Mouse (Mus musculus) heart, adult 10 weeks (tissue): ENCODE data around the gene Cenpf. TPM values are rescaled to one million over a fixed set of nuclear protein-coding genes. Genes with fewer than 3 reads are reported as not detected.

Experiments
- polyA plus RNA-seq: library from polyadenylated mRNA; stranded (reverse); fragments of 350-450 nt; fragmentation: Illumina TruSeq; extraction: RNeasy Lipid Tissue Mini Kit (QIAGEN cat#74804); gene quantifications from one replicate; pipeline ENCODE4 v1.2.3, GENCODE M21; 2014; ENCODE audit warnings: low read depth, low replicate concordance

Gene Cenpf
- 6.1 TPM for polyA plus RNA-seq

GRCm38 (mm10) chr1:189687654-189688387, at the start of gene Cenpf:
Gene Cenpf, minus strand, starts transcription at chr1:189688086.

GRCm38 (mm10) chr1:189727884-189728783, 40.2 kb upstream of the Cenpf start, which contains the start of gene Ptpn14:
Gene Ptpn14, plus strand, starts transcription at chr1:189728268.

Other genes starting within 250 kb of the Cenpf start
- 12.7 TPM for gene Ptpn14, start 40.2 kb upstream of the Cenpf start, polyA plus RNA-seq
- 107 TPM for gene Smyd2, start 234.3 kb upstream of the Cenpf start, polyA plus RNA-seq